Mouse (Mus musculus): ENCODE measurements around the gene Pik3c2a. TPM values are rescaled to one million over a fixed set of nuclear protein-coding genes. Genes with fewer than 3 reads are reported as not detected.

Gene Pik3c2a
- total RNA-seq (2022) = 10 to 100 TPM; 28.0 to 31.7 (median 29.5) TPM

GRCm38 (mm10) chr7:116443004-116443696, at the start of gene Pik3c2a:
Pik3c2a (minus strand) TSS chr7:116443449.
- peak; percentile 78 to 95 for DNase-seq (ENCODE audit: low spot score in 2 of 2)

- no peak for DNase-seq (ENCODE audit: low spot score in 2 of 2)
Observed at GRCm38 (mm10) chr7:116491113-116491512, 47.9 kb upstream of the Pik3c2a start.

- DNase-seq (ENCODE audit: low spot score in 2 of 2) = no peak
Observed at GRCm38 (mm10) chr7:116485062-116485601, 41.9 kb upstream of the Pik3c2a start.

- no peak for DNase-seq (ENCODE audit: low spot score in 2 of 2)
Observed at GRCm38 (mm10) chr7:116484213-116484612, 41.0 kb upstream of the Pik3c2a start.

- no peak for DNase-seq (ENCODE audit: low spot score in 2 of 2)
Observed at GRCm38 (mm10) chr7:116483782-116484181, 40.5 kb upstream of the Pik3c2a start.

- DNase-seq (ENCODE audit: low spot score in 2 of 2) = no peak
Observed at GRCm38 (mm10) chr7:116483106-116483505, 39.9 kb upstream of the Pik3c2a start.

GRCm38 (mm10) chr7:116476264-116476663, 33.0 kb upstream of the Pik3c2a start:
- no peak for DNase-seq (ENCODE audit: low spot score in 2 of 2)

GRCm38 (mm10) chr7:116475836-116476235, 32.6 kb upstream of the Pik3c2a start:
- no peak for DNase-seq (ENCODE audit: low spot score in 2 of 2)

- no peak for DNase-seq (ENCODE audit: low spot score in 2 of 2)
Observed at GRCm38 (mm10) chr7:116462114-116462513, 18.9 kb upstream of the Pik3c2a start.

- DNase-seq (ENCODE audit: low spot score in 2 of 2) = no peak
Observed at GRCm38 (mm10) chr7:116458985-116459441, 15.8 kb upstream of the Pik3c2a start.

GRCm38 (mm10) chr7:116457391-116457790, 14.1 kb upstream of the Pik3c2a start:
- DNase-seq (ENCODE audit: low spot score in 2 of 2) = no peak

GRCm38 (mm10) chr7:116456964-116457363, 13.7 kb upstream of the Pik3c2a start:
- DNase-seq (ENCODE audit: low spot score in 2 of 2) = no peak

GRCm38 (mm10) chr7:116446645-116447044, 3.4 kb upstream of the Pik3c2a start:
- no peak for DNase-seq (ENCODE audit: low spot score in 2 of 2)

- DNase-seq (ENCODE audit: low spot score in 2 of 2) = peak in 1 of 2 experiments; percentile 9
Observed at GRCm38 (mm10) chr7:116444326-116444809, 1.1 kb upstream of the Pik3c2a start.

- peak in 1 of 2 experiments; percentile 27 for DNase-seq (ENCODE audit: low spot score in 2 of 2)
Observed at GRCm38 (mm10) chr7:116443697-116444325, 562 bp upstream of the Pik3c2a start.

GRCm38 (mm10) chr7:116442226-116442625, 1.0 kb downstream of the Pik3c2a start:
- DNase-seq (ENCODE audit: low spot score in 2 of 2) = no peak

- DNase-seq (ENCODE audit: low spot score in 2 of 2) = no peak
Observed at GRCm38 (mm10) chr7:116441346-116441745, 1.9 kb downstream of the Pik3c2a start.

- no peak for DNase-seq (ENCODE audit: low spot score in 2 of 2)
Observed at GRCm38 (mm10) chr7:116431661-116432060, 11.6 kb downstream of the Pik3c2a start.

- DNase-seq (ENCODE audit: low spot score in 2 of 2) = no peak
Observed at GRCm38 (mm10) chr7:116430926-116431325, 12.3 kb downstream of the Pik3c2a start.

GRCm38 (mm10) chr7:116427206-116427605, 16.0 kb downstream of the Pik3c2a start:
- no peak for DNase-seq (ENCODE audit: low spot score in 2 of 2)

GRCm38 (mm10) chr7:116425771-116426170, 17.5 kb downstream of the Pik3c2a start:
- no peak for DNase-seq (ENCODE audit: low spot score in 2 of 2)

- DNase-seq (ENCODE audit: low spot score in 2 of 2) = no peak
Observed at GRCm38 (mm10) chr7:116421081-116421480, 22.2 kb downstream of the Pik3c2a start.

Data from left cerebral cortex, adult 8-10 months (tissue).